Mouse (Mus musculus) forebrain, postnatal 0 days (tissue): ENCODE results near the gene Arhgap19. TPM values are rescaled to one million over a fixed set of nuclear protein-coding genes. Genes with fewer than 3 reads are reported as not detected.

ENCODE experiments used
- ATAC-seq: fragments of 200-750 bp; cut with Nextera tagmentation; 2 replicates; pipeline ENCODE4 v1.8.0; 2017; ENCODE audit warnings: mild to moderate bottlenecking, moderate library complexity
- DNase-seq: peaks from one replicate; pipeline ENCODE4 v3.0.0-alpha.2; 2015
- H3K27ac ChIP-seq: fragments of 300-500 bp; sonication (generic); 2 replicates; pipeline ENCODE4 v1.5.1; 2014; ENCODE audit warnings: low read depth, mild to moderate bottlenecking, antibody characterized with exemption, low read length, moderate library complexity, mixed read lengths
- H3K27me3 ChIP-seq: fragments of 300-500 bp; sonication (generic); 2 replicates; pipeline ENCODE4 v1.6.1; 2014; ENCODE audit warnings: mild to moderate bottlenecking, low read length, mixed read lengths; ENCODE audit not compliant: insufficient read depth
- H3K36me3 ChIP-seq: fragments of 300-500 bp; sonication (generic); 2 replicates; pipeline ENCODE4 v1.6.1; 2014; ENCODE audit warnings: mild to moderate bottlenecking, moderate library complexity; ENCODE audit not compliant: insufficient read depth
- H3K4me1 ChIP-seq: fragments of 300-500 bp; sonication (generic); 2 replicates; pipeline ENCODE4 v1.6.1; 2014; ENCODE audit warnings: antibody characterized with exemption; ENCODE audit not compliant: insufficient read depth
- H3K4me2 ChIP-seq: fragments of 300-500 bp; sonication (generic); 2 replicates; pipeline ENCODE4 v1.6.1; 2014; ENCODE audit warnings: low read depth, mild to moderate bottlenecking, moderate library complexity
- H3K4me3 ChIP-seq: fragments of 300-500 bp; sonication (generic); 2 replicates; pipeline ENCODE4 v1.5.1; 2014; ENCODE audit warnings: low read depth, low read length, mixed read lengths
- H3K9ac ChIP-seq: fragments of 300-500 bp; sonication (generic); 2 replicates; pipeline ENCODE4 v1.6.1; 2014; ENCODE audit warnings: mild to moderate bottlenecking
- H3K9me3 ChIP-seq: fragments of 300-500 bp; sonication (generic); 2 replicates; pipeline ENCODE4 v1.6.1; 2016; ENCODE audit warnings: low read length
- CTCF ChIP-seq: sonication (generic); IDR thresholded peaks from 2 replicates; pipeline ENCODE4 v1.5.1; 2016; ENCODE audit warnings: antibody characterized with exemption, control low read depth, low read depth
- WGBS: fragments of 180-500 bp; shearing (Covaris S2); extraction: QIAGEN DNeasy Blood & Tissue Kit; methylation state at CpG from one replicate; pipeline ENCODE4 v1.1.7; 2014; 5-methylcytosine and 5-hydroxymethylcytosine counted together
- polyA plus RNA-seq: library from polyadenylated mRNA; unstranded; fragments of >200 nt; fragmentation: Nextera tagmentation; extraction: Ambion mirVana; gene quantifications from 2 replicates; pipeline ENCODE4 v1.2.1, GENCODE M21; 2015
- total RNA-seq: library from RNA; depleted of rRNA; stranded (reverse); fragments of >200 nt; gene quantifications from 2 replicates; pipeline ENCODE4 v1.2.3, GENCODE M21; 2014

The Arhgap19 gene
- total and polyA plus RNA-seq, 2 experiments from 2014 or later: 3.2 to 6.0 TPM

DNA sequence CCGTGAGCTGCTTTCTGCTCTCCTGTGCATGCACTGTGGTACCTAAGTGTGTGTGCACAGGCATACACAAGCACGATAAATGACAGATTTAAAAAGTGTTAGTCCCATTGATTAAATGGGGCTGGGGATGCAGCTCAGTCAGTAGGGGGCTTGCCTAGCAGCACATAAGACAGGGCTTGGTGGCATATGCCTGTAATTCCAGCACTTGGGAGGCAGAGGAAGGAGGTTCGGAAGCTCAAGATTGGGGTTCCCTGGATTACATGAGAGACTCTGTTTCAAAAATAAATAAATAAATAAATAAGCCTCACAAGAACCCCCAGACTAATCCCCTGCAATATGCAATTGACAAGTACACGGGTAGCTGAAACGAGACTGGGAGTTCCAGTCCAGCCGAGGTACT, 1.4 kb downstream of the Arhgap19 start:
- Histone ChIP-seq H3K4me2 (peak overlapping the region; percentile 52; the same call in 1 of the 2 replicates), H3K4me1 (no peaks in the 10 kb centered on the region), H3K9me3 (no peaks in the 10 kb centered on the region), H3K27me3 (no peaks in the 10 kb centered on the region), H3K4me3 (no peak overlapping the region), H3K36me3 (no peaks in the 10 kb centered on the region), H3K9ac (no peak overlapping the region), H3K27ac (no peak overlapping the region)
- ATAC-seq: no peak
- no peak for DNase-seq
- WGBS: 29% methylated on average over 6 of the region's 6 CpGs
- TF ChIP-seq CTCF: no peak

DNA sequence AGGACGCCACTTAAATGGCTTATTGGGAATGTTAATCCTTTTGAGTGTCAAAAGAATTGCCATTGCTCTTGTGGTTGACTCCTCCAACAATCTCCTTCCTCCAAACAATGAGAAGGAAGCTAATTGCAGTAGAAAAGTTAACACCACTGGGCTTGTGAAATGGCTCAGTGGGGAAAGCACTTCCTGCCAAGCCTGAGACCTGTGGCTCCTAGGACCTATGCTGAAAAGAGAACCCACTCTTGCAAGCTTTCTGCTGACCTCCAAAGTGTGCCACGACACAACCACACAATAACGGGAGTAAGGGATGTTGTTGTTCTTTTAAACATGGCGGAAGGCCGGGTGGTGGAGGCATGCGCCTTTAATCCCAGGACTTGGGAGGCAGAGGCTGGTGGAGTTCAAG, 4.3 kb downstream of the Arhgap19 start:
- Histone ChIP-seq H3K9me3 (no peaks in the 10 kb centered on the region), H3K4me3 (no peak overlapping the region), H3K36me3 (no peaks in the 10 kb centered on the region), H3K27ac (no peak overlapping the region), H3K4me2 (no peak overlapping the region), H3K4me1 (no peaks in the 10 kb centered on the region), H3K27me3 (no peaks in the 10 kb centered on the region), H3K9ac (no peak overlapping the region)
- DNase-seq: no peak
- no peak for TF ChIP-seq CTCF
- 84% methylated on average over 6 of the region's 6 CpGs for WGBS
- no peak for ATAC-seq

DNA sequence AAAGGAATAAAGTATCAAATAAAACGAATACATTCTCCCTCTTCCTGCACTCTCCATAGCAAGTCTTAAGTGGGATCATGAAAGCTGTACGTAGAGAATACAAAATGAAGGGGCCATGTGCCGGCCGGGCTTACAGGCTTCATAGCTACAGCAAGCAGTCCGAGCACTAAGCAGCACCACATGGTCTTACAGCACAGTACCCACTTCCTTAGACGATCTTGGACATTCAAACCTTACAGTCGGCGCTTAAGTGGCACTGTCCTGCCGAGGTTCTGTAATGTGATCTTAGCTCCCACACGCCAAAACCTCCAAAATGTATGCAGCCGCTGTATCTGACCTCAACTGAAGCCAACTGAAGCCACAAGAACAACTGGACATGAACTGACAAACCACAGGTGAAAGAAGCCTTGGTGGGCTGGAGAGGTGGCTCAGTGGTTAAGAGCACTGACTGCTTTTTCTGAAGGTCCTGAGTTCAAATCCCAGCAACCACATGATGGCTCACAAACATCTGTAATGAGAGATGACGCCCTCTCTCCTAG, 5.0 kb downstream of the Arhgap19 start:
- ATAC-seq: no peak
- Histone ChIP-seq H3K4me2 (no peak overlapping the region), H3K4me1 (no peaks in the 10 kb centered on the region), H3K27ac (no peak overlapping the region), H3K36me3 (no peaks in the 10 kb centered on the region), H3K27me3 (no peaks in the 10 kb centered on the region), H3K9ac (no peak overlapping the region), H3K4me3 (no peak overlapping the region), H3K9me3 (no peaks in the 10 kb centered on the region)
- WGBS: 75% methylated on average over 12 of the region's 12 CpGs
- DNase-seq: no peak
- TF ChIP-seq CTCF: no peak

DNA sequence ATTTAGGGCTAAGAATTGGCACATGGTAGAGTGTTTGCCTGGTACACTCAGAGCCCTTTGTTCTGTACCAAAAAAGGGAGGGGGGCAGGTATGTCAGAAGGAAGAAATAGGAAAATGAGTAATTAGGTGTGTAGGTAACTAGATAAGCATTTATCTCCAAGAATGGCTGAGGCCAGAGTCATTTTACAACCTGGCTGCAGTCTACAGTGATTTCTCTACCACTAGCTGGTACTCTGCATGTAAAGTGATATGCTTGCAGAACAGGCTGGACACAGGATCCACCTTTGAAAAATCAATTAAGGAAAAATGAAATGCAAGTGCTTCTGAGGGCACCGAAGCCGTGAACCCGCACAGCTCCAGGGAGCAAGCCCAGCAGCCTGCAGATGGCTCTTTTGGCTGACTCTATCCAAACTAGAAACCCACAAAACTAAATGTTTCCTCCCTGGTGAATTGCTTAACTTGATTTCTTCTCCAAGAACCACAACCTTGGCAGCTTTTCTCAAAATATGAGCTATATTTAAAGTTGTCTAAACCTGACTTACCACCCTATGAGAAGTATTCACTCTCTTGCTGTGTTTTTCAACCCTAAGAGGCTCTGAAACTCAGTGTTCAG, 5.6 kb downstream of the Arhgap19 start:
- Histone ChIP-seq H3K4me2 (no peak overlapping the region), H3K4me1 (no peaks in the 10 kb centered on the region), H3K27me3 (no peaks in the 10 kb centered on the region), H3K36me3 (no peaks in the 10 kb centered on the region), H3K9me3 (no peaks in the 10 kb centered on the region), H3K9ac (no peak overlapping the region), H3K4me3 (no peak overlapping the region), H3K27ac (no peak overlapping the region)
- DNase-seq: no peak
- WGBS: 92% methylated on average over 3 of the region's 3 CpGs
- TF ChIP-seq CTCF: no peak
- no peak for ATAC-seq

DNA sequence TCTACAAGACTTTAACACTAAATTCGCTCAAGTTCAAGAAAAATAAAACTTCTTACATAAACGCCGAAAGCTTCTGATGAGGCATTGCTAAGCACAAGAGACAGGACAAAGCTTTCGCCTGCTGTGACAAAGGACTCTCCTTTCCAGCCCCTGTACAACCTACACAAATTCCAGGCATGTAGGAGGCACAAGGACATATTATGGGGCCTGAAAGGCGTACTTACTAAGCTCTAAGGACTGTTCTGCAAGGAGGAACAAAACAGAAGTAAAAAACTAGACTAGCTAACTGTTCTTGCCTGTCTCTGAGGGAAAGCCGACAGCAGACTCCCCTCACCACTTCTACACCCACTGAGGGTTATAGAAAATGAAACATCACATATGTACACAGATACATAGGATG, 6.9 kb downstream of the Arhgap19 start:
- H3K4me2 ChIP-seq: no peak overlapping the region
- 38% methylated on average over 6 of the region's 6 CpGs for WGBS
- TF ChIP-seq CTCF: no peak

DNA sequence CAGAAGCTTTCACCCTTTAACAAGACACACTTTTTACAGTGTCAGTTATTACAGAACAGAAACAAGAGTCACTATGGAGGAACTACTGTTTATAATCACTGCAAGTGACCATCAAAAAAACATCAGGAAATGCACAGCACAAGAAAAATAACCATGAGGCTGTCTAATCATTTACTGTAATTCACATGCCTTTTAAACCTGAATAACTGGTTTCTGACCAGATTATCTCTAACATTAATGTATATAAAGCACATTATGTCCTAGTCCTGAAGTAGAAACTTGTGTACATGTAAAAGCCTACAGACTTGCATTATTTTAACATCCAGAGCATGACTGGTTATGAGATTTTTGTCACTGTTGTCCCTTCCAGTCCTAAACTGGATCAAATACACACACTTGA, 7.8 kb downstream of the Arhgap19 start:
- H3K9ac ChIP-seq: no peak overlapping the region
- no peak for TF ChIP-seq CTCF
- no peaks in the 10 kb centered on the region for H3K4me1 ChIP-seq
- H3K4me3 ChIP-seq: no peak overlapping the region
- no peaks in the 10 kb centered on the region for H3K27me3 ChIP-seq
- H3K36me3 ChIP-seq: no peaks in the 10 kb centered on the region
- no peak overlapping the region for H3K27ac ChIP-seq
- DNase-seq (no peak), ATAC-seq (no peak)
- H3K9me3 ChIP-seq: no peaks in the 10 kb centered on the region
- no peak overlapping the region for H3K4me2 ChIP-seq

More for the DNA sequence above, 6.9 kb downstream of the Arhgap19 start:
- Histone ChIP-seq H3K9ac (no peak overlapping the region), H3K27me3 (no peaks in the 10 kb centered on the region), H3K4me3 (no peak overlapping the region), H3K27ac (no peak overlapping the region), H3K9me3 (no peaks in the 10 kb centered on the region), H3K4me1 (no peaks in the 10 kb centered on the region), H3K36me3 (no peaks in the 10 kb centered on the region)
- ATAC-seq (no peak), DNase-seq (no peak)

DNA sequence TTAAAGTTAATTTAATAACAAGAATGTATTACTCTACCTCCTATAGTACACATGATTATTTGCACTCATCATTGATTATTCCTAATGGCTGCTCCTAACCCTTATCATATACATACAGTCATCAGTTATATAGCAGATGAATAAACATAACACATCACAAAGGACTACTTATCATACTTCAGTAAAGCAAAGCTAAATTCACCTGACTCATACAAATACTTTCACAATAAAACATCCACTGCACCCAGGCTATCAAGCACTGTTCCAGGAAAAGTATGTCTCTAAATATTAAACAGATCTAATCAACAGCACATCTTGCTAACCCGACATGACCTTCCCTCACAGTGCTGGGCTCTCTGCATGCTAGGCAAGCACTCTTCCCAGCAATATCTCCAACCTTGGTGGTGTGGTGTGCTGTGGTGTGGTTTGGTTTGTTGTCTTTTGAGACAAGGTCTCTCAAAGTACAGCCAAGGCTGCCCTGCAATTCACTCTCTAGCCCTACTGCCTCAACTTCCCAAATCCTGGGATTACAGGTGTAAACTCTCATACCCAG, 8.8 kb downstream of the Arhgap19 start:
- H3K9me3 ChIP-seq: no peaks in the 10 kb centered on the region
- no peaks in the 10 kb centered on the region for H3K27me3 ChIP-seq
- H3K27ac ChIP-seq: no peak overlapping the region
- ATAC-seq (no peak), DNase-seq (no peak)
- no peak overlapping the region for H3K4me3 ChIP-seq
- H3K4me2 ChIP-seq: no peak overlapping the region
- no peaks in the 10 kb centered on the region for H3K36me3 ChIP-seq
- H3K9ac ChIP-seq: no peak overlapping the region
- TF ChIP-seq CTCF: no peak
- no peaks in the 10 kb centered on the region for H3K4me1 ChIP-seq
- WGBS: 89% methylated on average over 1 of the region's 1 CpGs
